In genomic region chr8:64711544-64711943, GRCm38 (mm10) we compare ENCODE assay signal across 27 mouse cellular contexts. TPM values are rescaled to one million over a fixed set of nuclear protein-coding genes. Genes with fewer than 3 reads are reported as not detected.
"Had no signal": no experiment of that assay in that cellular context is flagged by ENCODE, and none has a peak within 500 bp of the region (broad histone marks: within the 10 kb centered on the region; RNA-seq: fewer than 3 reads in every experiment).

No protein-coding gene starts in this region.

- H3K27me3 ChIP-seq: embryonic facial prominence, embryonic 12.5 days; embryonic facial prominence, embryonic 13.5 days; embryonic facial prominence, embryonic 15.5 days; forebrain, embryonic 12.5 days; forebrain, embryonic 13.5 days; forebrain, embryonic 15.5 days had no signal

- H3K4me1 ChIP-seq: embryonic facial prominence, embryonic 10.5 days; embryonic facial prominence, embryonic 12.5 days; embryonic facial prominence, embryonic 13.5 days; embryonic facial prominence, embryonic 15.5 days; forebrain, embryonic 13.5 days; forebrain, embryonic 15.5 days had no signal

- H3K4me3 ChIP-seq: embryonic facial prominence, embryonic 10.5 days; embryonic facial prominence, embryonic 12.5 days; embryonic facial prominence, embryonic 13.5 days; embryonic facial prominence, embryonic 15.5 days; erythroblast, embryonic 14.5 days; forebrain, embryonic 10.5 days; forebrain, embryonic 12.5 days; forebrain, embryonic 13.5 days; forebrain, embryonic 15.5 days; gastrocnemius, adult 2 months; heart, adult 2 months had no signal

- DNase-seq: cerebellum, adult 8-10 months; cerebellum, adult 9-10 months; cerebellum, adult 9-11 months; cerebellum, postnatal 10 days; cerebellum, postnatal 14 days; cerebellum, postnatal 25 days; cerebellum, postnatal 36 days; embryo, embryonic 11 days; forebrain, postnatal 0 days; gastrocnemius, adult 2 months; gastrocnemius, postnatal 10 days; gastrocnemius, postnatal 14 days; gastrocnemius, postnatal 25 days; gastrocnemius, postnatal 36 days; heart, adult 18-20 months; heart, adult 2 months had no signal

- H3K9me3 ChIP-seq: embryonic facial prominence, embryonic 10.5 days; embryonic facial prominence, embryonic 12.5 days; embryonic facial prominence, embryonic 13.5 days; embryonic facial prominence, embryonic 15.5 days; forebrain, embryonic 10.5 days; forebrain, embryonic 13.5 days; forebrain, embryonic 15.5 days had no signal

- H3K4me2 ChIP-seq: embryonic facial prominence, embryonic 12.5 days; embryonic facial prominence, embryonic 13.5 days; embryonic facial prominence, embryonic 15.5 days; forebrain, embryonic 12.5 days; forebrain, embryonic 13.5 days; forebrain, embryonic 15.5 days had no signal

- H3K27ac ChIP-seq: embryonic facial prominence, embryonic 10.5 days; embryonic facial prominence, embryonic 12.5 days; embryonic facial prominence, embryonic 13.5 days; embryonic facial prominence, embryonic 15.5 days; forebrain, embryonic 10.5 days; forebrain, embryonic 12.5 days; forebrain, embryonic 13.5 days; forebrain, embryonic 15.5 days; gastrocnemius, adult 2 months; heart, adult 2 months had no signal

RNA-seq across cellular contexts. Expression of gene Cpe, which starts 18.7 kb away (rescaled TPM):
- total RNA-seq: common myeloid progenitor, adult 5-6 weeks; granulocyte monocyte progenitor cell, adult 5-6 weeks had no signal
- polyA plus RNA-seq: erythroblast, embryonic 14.5 days had no signal
